Mouse (Mus musculus) embryonic facial prominence, embryonic 11.5 days (tissue): ENCODE results near the gene Cntln. TPM values are rescaled to one million over a fixed set of nuclear protein-coding genes. Genes with fewer than 3 reads are reported as not detected.

Experiments used
- ATAC-seq: fragments of 200-750 bp; cut with Nextera tagmentation; replicated peaks from 2 replicates; pipeline ENCODE4 v1.8.0; 2017; ENCODE audit warnings: low read depth; ENCODE audit not compliant: insufficient number of reproducible peaks, low FRiP score, low TSS enrichment
- DNase-seq: peaks from one replicate; pipeline ENCODE4 v3.0.0-alpha.2; 2015; ENCODE audit warnings: low spot score
- H3K27ac ChIP-seq: fragments of 300-500 bp; sonication (generic); replicated peaks from 2 replicates; pipeline ENCODE4 v1.5.1; 2014; ENCODE audit warnings: mild to moderate bottlenecking, low read depth, low read length, control low read depth
- H3K27me3 ChIP-seq: fragments of 300-500 bp; sonication (generic); 2 replicates; pipeline ENCODE4 v1.6.1; 2014; ENCODE audit warnings: mild to moderate bottlenecking, low read length, moderate library complexity, mixed read lengths; ENCODE audit not compliant: control insufficient read depth, insufficient read depth
- H3K36me3 ChIP-seq: fragments of 300-500 bp; sonication (generic); replicated peaks from 2 replicates; pipeline ENCODE4 v1.6.1; 2014; ENCODE audit warnings: low read depth, mild to moderate bottlenecking, low read length, moderate library complexity, mixed read lengths; ENCODE audit not compliant: control insufficient read depth, insufficient read depth
- H3K4me1 ChIP-seq: fragments of 300-500 bp; sonication (generic); 2 replicates; pipeline ENCODE4 v1.6.1; 2014; ENCODE audit warnings: low read length, mixed read lengths; ENCODE audit not compliant: control insufficient read depth, insufficient read depth
- H3K4me2 ChIP-seq: fragments of 300-500 bp; sonication (generic); 2 replicates; pipeline ENCODE4 v1.6.1; 2014; ENCODE audit warnings: low read depth, mild to moderate bottlenecking, control low read depth, low read length, moderate library complexity
- H3K4me3 ChIP-seq: fragments of 300-500 bp; sonication (generic); 2 replicates; pipeline ENCODE4 v1.5.1; 2014; ENCODE audit warnings: low read depth, low read length, control low read depth
- H3K9ac ChIP-seq: fragments of 300-500 bp; sonication (generic); replicated peaks from 2 replicates; pipeline ENCODE4 v1.6.1; 2014; ENCODE audit warnings: mild to moderate bottlenecking, control low read depth, low read length
- H3K9me3 ChIP-seq: fragments of 300-500 bp; sonication (generic); replicated peaks from 2 replicates; pipeline ENCODE4 v1.6.1; 2016; ENCODE audit warnings: mild to moderate bottlenecking, low read length, inconsistent platforms, mixed read lengths; ENCODE audit not compliant: control insufficient read depth
- WGBS: fragments of 180-500 bp; shearing (Covaris S2); extraction: QIAGEN DNeasy Blood & Tissue Kit; methylation state at CpG from one replicate; pipeline ENCODE4 v1.1.7; 2014; 5-methylcytosine and 5-hydroxymethylcytosine counted together
- polyA plus RNA-seq: library from polyadenylated mRNA; unstranded; fragments of >200 nt; fragmentation: Nextera tagmentation; extraction: Ambion mirVana; gene quantifications from 2 replicates; pipeline ENCODE4 v1.2.1, GENCODE M21; 2014

Cntln gene
- polyA plus RNA-seq, 1 experiment from 2014 or later = 13.7 TPM

- Histone ChIP-seq H3K27ac (no peak overlapping the region), H3K4me1 (no peaks in the 10 kb centered on the region), H3K4me2 (no peak overlapping the region), H3K27me3 (no peaks in the 10 kb centered on the region), H3K9ac (no peak overlapping the region), H3K36me3 (no peaks in the 10 kb centered on the region), H3K4me3 (no peak overlapping the region), H3K9me3 (no peaks in the 10 kb centered on the region)
- no peak for ATAC-seq
- no peak for DNase-seq
- WGBS = 62% methylated on average over 10 of the region's 10 CpGs
Observed at GRCm38 (mm10) chr4:84995520-84996348, 111.6 kb downstream of the Cntln start.

DNA sequence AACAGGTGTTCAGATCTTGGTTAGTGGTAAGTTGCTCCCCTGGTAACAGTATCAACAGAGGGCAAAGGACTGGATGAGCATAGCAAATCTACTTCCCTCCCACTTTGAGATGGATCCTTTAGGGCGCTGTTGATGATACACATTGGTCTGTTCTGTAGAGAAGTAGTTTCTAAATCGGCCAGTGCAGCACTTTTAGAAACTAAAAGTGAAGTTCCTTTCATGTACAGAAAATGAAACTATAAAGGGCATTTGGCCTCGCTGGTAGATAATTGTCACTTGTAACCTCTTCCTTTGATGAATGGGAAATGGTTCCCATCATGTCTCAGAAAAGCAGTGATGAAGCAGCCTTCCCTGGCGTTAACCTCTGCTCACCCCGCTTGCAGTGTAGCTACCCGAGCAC, 121.5 kb downstream of the Cntln start:
- Histone ChIP-seq H3K27ac (no peak overlapping the region), H3K9ac (no peak overlapping the region), H3K36me3 (no peaks in the 10 kb centered on the region), H3K4me3 (no peak overlapping the region), H3K9me3 (no peaks in the 10 kb centered on the region), H3K4me2 (no peak overlapping the region), H3K4me1 (no peaks in the 10 kb centered on the region), H3K27me3 (no peaks in the 10 kb centered on the region)
- no peak for ATAC-seq
- DNase-seq = peak; percentile 6
- WGBS = 55% methylated on average over 6 of the region's 6 CpGs

DNA sequence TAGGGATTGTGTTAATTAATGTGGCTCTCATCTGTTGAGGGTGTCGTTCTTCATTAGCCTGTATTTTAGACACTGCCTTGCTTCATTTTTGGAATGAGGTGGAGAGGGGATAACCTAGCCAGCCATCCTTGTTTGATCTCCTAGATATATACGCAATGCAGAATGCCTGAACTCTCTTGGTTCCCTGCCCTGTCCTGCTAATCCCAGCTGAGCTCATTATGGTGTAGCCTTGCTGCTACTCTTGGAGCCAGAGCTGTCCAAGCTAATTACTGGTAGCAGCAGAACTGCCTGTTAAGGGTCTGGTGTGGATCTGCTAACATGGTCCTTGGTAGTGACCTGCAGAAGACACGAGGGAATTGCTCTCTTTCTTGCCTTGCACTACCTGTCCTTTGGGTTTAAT, 122.7 kb downstream of the Cntln start:
- WGBS = 56% methylated on average over 3 of the region's 3 CpGs
- H3K36me3 ChIP-seq = no peaks in the 10 kb centered on the region

DNA sequence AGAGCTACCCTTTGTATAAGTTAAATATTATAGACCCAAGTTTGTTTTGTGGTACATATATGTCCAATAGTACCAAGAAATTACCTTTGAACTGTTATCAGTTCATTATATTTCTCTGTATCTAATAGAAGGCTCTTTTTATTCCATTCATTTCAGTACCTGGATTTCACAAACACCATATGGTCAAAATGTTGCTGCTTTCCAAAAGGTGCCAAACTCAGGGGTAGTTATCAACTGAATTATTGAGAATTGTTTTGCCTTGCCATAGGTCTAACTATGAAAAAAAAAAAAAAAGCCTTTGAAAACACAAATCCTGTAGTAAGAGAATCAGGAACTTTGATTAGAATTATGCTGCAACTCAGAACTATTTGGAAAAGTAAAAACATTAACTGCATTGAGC, 126.7 kb downstream of the Cntln start:
- Histone ChIP-seq H3K9ac (no peak overlapping the region), H3K27ac (no peak overlapping the region), H3K36me3 (no peaks in the 10 kb centered on the region), H3K27me3 (no peaks in the 10 kb centered on the region), H3K9me3 (no peaks in the 10 kb centered on the region), H3K4me3 (no peak overlapping the region), H3K4me2 (no peak overlapping the region), H3K4me1 (no peaks in the 10 kb centered on the region)
- ATAC-seq (no peak), DNase-seq (no peak)

More for the DNA sequence above, 122.7 kb downstream of the Cntln start:
- H3K4me3 ChIP-seq = no peak overlapping the region
- no peaks in the 10 kb centered on the region for H3K27me3 ChIP-seq
- no peaks in the 10 kb centered on the region for H3K4me1 ChIP-seq
- ATAC-seq = no peak
- no peak for DNase-seq
- no peak overlapping the region for H3K4me2 ChIP-seq
- H3K27ac ChIP-seq = no peak overlapping the region
- no peak overlapping the region for H3K9ac ChIP-seq
- no peaks in the 10 kb centered on the region for H3K9me3 ChIP-seq

- no peak overlapping the region for H3K4me3 ChIP-seq
- H3K27ac ChIP-seq = no peak overlapping the region
- DNase-seq = no peak
- no peaks in the 10 kb centered on the region for H3K4me1 ChIP-seq
- ATAC-seq = no peak
- H3K27me3 ChIP-seq = no peaks in the 10 kb centered on the region
- H3K4me2 ChIP-seq = no peak overlapping the region
- no peaks in the 10 kb centered on the region for H3K9me3 ChIP-seq
- H3K9ac ChIP-seq = no peak overlapping the region; the same call in 1 of the 2 replicates
- no peaks in the 10 kb centered on the region for H3K36me3 ChIP-seq
- WGBS = 19% methylated on average over 2 of the region's 2 CpGs
Observed at GRCm38 (mm10) chr4:85045748-85046147, 161.6 kb downstream of the Cntln start.

- DNase-seq (no peak), ATAC-seq (no peak)
- Histone ChIP-seq H3K36me3 (no peaks in the 10 kb centered on the region), H3K27me3 (no peaks in the 10 kb centered on the region), H3K4me1 (no peaks in the 10 kb centered on the region), H3K9me3 (no peaks in the 10 kb centered on the region), H3K4me3 (no peak overlapping the region), H3K27ac (no peak overlapping the region), H3K4me2 (no peak overlapping the region), H3K9ac (no peak overlapping the region)
- 71% methylated on average over 8 of the region's 8 CpGs for WGBS
Observed at GRCm38 (mm10) chr4:85049933-85050553, 165.9 kb downstream of the Cntln start.

DNA sequence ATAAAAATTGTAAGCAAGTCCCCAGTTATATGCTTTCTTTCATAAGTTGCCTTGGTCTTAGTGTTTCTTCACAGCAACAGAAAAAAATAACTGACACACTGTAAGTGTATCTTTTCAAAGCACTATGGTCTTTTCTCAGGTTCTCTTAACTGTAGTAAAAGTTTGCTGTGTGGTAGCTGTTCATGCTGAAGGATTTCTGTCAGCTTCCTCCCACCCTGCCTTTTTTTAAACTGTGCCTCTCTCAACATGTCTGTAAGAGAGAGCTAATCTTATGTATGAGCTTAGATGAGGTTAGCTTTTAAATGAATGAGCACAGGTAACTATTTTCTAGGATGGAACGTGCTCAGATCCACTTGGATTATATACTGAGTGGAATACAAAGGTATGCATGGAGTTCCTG, 170.5 kb downstream of the Cntln start:
- no peak overlapping the region for H3K27ac ChIP-seq
- H3K4me1 ChIP-seq = no peaks in the 10 kb centered on the region
- H3K4me3 ChIP-seq = no peak overlapping the region
- no peak overlapping the region for H3K4me2 ChIP-seq
- H3K9me3 ChIP-seq = no peaks in the 10 kb centered on the region
- no peaks in the 10 kb centered on the region for H3K36me3 ChIP-seq
- ATAC-seq = no peak
- no peak for DNase-seq
- no peak overlapping the region for H3K9ac ChIP-seq
- no peaks in the 10 kb centered on the region for H3K27me3 ChIP-seq
- WGBS = 65% methylated on average over 1 of the region's 1 CpGs

GRCm38 (mm10) chr4:85059598-85059997, 175.5 kb downstream of the Cntln start:
- Histone ChIP-seq H3K4me2 (no peak overlapping the region), H3K9ac (no peak overlapping the region), H3K4me1 (no peaks in the 10 kb centered on the region), H3K27me3 (no peaks in the 10 kb centered on the region), H3K9me3 (no peaks in the 10 kb centered on the region), H3K4me3 (no peak overlapping the region), H3K27ac (no peak overlapping the region), H3K36me3 (no peaks in the 10 kb centered on the region)
- ATAC-seq = no peak
- WGBS = 90% methylated on average over 2 of the region's 2 CpGs
- DNase-seq = no peak
